Mouse (Mus musculus) lung, embryonic 14.5 days (tissue): Measurements from ENCODE around the gene Erc2. TPM values are rescaled to one million over a fixed set of nuclear protein-coding genes. Genes with fewer than 3 reads are reported as not detected.
"Not testable (repeated sequence)": the region's sequence is repeated elsewhere in the genome, so short reads cannot be mapped to it uniquely, and the experiment has no call there.

Experiments used
- ATAC-seq: fragments of 200-750 bp; cut with Nextera tagmentation; 2 replicates; pipeline ENCODE4 v1.8.0; 2017; ENCODE audit warnings: mild to moderate bottlenecking, moderate TSS enrichment, moderate library complexity; ENCODE audit not compliant: insufficient read depth
- DNase-seq: peaks from one replicate; pipeline ENCODE4 v3.0.0-alpha.2; 2015
- H3K27ac ChIP-seq: fragments of 300-500 bp; sonication (generic); 2 replicates; pipeline ENCODE4 v1.5.1; 2014; ENCODE audit warnings: low read depth, mild to moderate bottlenecking, moderate library complexity
- H3K27me3 ChIP-seq: fragments of 300-500 bp; sonication (generic); 2 replicates; pipeline ENCODE4 v1.6.1; 2014; ENCODE audit warnings: low read length, control low read depth; ENCODE audit not compliant: insufficient read depth
- H3K36me3 ChIP-seq: fragments of 300-500 bp; sonication (generic); 2 replicates; pipeline ENCODE4 v1.6.1; 2014; ENCODE audit warnings: control low read depth; ENCODE audit not compliant: insufficient read depth
- H3K4me1 ChIP-seq: fragments of 300-500 bp; sonication (generic); 2 replicates; pipeline ENCODE4 v1.6.1; 2014; ENCODE audit warnings: antibody characterized with exemption, control low read depth; ENCODE audit not compliant: insufficient read depth
- H3K4me2 ChIP-seq: fragments of 300-500 bp; sonication (generic); 2 replicates; pipeline ENCODE4 v1.6.1; 2014; ENCODE audit warnings: mild to moderate bottlenecking
- H3K4me3 ChIP-seq: fragments of 300-500 bp; sonication (generic); 2 replicates; pipeline ENCODE4 v1.5.1; 2014; ENCODE audit warnings: low read depth, low read length
- H3K9ac ChIP-seq: fragments of 300-500 bp; sonication (generic); 2 replicates; pipeline ENCODE4 v1.6.1; 2014
- H3K9me3 ChIP-seq: fragments of 300-500 bp; sonication (generic); 2 replicates; pipeline ENCODE4 v1.6.1; 2016; ENCODE audit warnings: low read depth, low read length, control low read depth
- CTCF ChIP-seq: IDR thresholded peaks from 2 replicates; pipeline ENCODE4 v1.5.1; 2016; ENCODE audit warnings: antibody characterized with exemption, low read depth
- WGBS: fragments of 180-500 bp; shearing (Covaris S2); extraction: QIAGEN DNeasy Blood & Tissue Kit; methylation state at CpG from one replicate; pipeline ENCODE4 v1.1.7; 2014; 5-methylcytosine and 5-hydroxymethylcytosine counted together
- polyA plus RNA-seq: library from polyadenylated mRNA; unstranded; fragments of >200 nt; fragmentation: Nextera tagmentation; extraction: Ambion mirVana; gene quantifications from 2 replicates; pipeline ENCODE4 v1.2.1, GENCODE M21; 2014

Gene Erc2
- 2.1 and 2.6 TPM in 2 replicates for polyA plus RNA-seq

DNA sequence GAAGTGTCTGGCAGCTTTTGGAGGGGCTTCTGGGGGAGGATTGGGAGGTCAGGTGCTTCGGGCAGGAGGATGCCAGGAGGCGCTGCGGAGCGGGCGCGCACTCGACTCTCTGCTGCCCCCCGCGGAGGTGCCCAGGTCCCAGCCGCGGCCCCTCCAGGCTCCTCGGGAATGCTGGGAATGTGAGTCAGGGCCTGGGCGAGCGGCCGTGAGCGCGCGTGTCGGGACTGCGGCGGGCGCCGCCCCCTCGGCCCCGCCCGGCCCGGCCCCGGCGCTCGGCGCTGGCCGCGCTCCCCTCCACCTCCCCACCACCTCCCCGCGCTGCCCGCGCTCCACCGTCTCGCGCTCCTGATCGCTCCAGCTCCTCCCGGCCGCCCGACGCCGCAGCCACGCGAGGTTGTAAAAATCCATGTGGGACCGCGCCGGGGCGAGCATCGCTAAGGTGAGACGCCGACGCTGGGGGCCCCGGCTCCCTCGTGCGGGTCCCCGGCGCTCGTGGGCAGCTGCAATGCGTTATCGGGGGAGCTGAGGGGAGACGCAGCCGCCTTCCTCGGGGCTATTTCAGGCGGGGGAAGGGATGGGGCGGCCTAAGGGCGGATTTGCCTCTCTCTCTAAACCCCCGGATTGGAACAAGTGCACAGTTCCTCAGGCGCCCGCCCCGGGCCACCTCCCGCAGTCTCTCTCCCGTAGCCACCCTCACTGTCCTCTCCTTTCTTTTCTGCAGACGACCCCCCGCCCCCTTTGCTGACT, at the start of gene Erc2:
TSS of gene Erc2 (plus strand) at position 253 of the 747 bp plus-strand sequence.
- TF ChIP-seq CTCF: peak; percentile 70
- H3K4me1 ChIP-seq: no peaks in the 10 kb centered on the region
- ATAC-seq (peak; percentile 97), DNase-seq (peak; percentile 84)
- H3K9ac ChIP-seq: peak within 1 kb of the TSS; percentile 54
- peaks cover 16% of the 10 kb centered on the region; the same call in 1 of the 2 replicates for H3K27me3 ChIP-seq
- under 1% methylated on average over 67 of the region's 78 CpGs for WGBS
- peak within 1 kb of the TSS; percentile 96 for H3K4me2 ChIP-seq
- no peak within 1 kb of the TSS for H3K27ac ChIP-seq
- peak within 1 kb of the TSS; percentile 55 for H3K4me3 ChIP-seq
- H3K9me3 ChIP-seq: no peaks in the 10 kb centered on the region
- H3K36me3 ChIP-seq: no peaks in the 10 kb centered on the region

DNA sequence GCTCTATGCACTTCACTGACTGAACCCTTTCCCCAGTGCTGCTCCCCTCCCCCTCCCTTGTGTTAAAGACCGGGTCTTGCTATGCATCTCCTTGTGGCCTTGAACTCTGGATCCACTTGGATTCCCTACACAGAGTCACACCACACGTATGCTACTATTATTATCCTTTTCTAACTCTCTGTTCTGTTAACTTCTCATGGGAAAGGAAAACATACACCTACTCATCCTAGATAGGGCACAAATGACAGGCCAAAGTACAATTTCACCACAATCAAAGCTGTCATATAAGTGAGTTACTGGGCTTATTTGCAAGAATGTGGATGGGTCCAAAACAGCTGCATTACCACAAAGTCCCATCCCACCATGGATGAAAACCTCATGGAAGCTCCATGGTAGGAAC, 43.8 kb upstream of the Erc2 start:
- no peak for TF ChIP-seq CTCF
- no peaks in the 10 kb centered on the region for H3K9me3 ChIP-seq
- DNase-seq (no peak), ATAC-seq (no peak)
- H3K4me2 ChIP-seq: no peak overlapping the region
- H3K9ac ChIP-seq: no peak overlapping the region
- H3K36me3 ChIP-seq: no peaks in the 10 kb centered on the region
- no peaks in the 10 kb centered on the region for H3K27me3 ChIP-seq
- no peak overlapping the region for H3K4me3 ChIP-seq
- H3K27ac ChIP-seq: no peak overlapping the region
- 63% methylated on average over 2 of the region's 2 CpGs for WGBS
- H3K4me1 ChIP-seq: no peaks in the 10 kb centered on the region

DNA sequence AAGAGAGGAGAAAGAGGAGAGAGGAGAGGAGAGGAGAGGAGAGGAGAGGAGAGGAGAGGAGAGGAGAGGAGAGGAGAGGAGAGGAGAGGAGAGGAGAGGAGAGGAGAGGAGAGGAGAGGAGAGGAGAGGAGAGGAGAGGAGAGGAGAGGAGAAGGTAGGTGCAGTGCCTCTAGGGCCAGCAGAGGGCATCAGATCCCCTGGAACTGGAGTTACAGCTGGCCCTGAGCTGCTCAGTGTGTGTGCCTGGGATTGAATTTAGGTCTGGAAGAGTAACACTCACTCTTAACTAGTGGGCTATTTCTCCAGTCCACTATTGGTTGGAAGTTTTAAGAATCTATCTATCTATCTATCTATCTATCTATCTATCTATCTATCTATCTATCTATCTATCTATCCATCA, 32.6 kb upstream of the Erc2 start:
- H3K9ac ChIP-seq, DNase-seq, ATAC-seq, H3K4me1 ChIP-seq, H3K4me3 ChIP-seq, H3K4me2 ChIP-seq, H3K9me3 ChIP-seq, H3K27ac ChIP-seq, H3K36me3 ChIP-seq, H3K27me3 ChIP-seq: not testable (repeated sequence)
- peak; percentile 30 for TF ChIP-seq CTCF

DNA sequence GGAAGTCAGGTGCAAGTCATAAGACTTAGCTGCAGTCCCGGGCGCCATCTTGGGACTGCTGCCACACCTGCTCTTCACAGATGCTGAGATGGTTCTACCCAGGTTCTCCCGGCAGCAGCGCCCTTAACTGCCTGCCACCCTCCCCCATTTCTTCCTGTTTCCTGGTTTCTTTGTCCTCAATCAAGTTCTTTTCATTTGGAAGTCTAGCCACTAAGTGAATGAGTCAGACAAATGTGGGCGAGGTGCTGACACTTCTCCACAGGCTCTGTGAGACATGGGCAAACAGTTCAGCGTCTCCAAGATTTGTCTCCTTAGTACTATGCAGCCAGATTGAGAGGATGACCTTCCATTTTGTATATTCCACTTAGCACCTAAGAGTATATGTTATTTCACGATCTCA, 30.1 kb upstream of the Erc2 start:
- WGBS: 86% methylated on average over 7 of the region's 7 CpGs
- H3K4me3 ChIP-seq: no peak overlapping the region

DNA sequence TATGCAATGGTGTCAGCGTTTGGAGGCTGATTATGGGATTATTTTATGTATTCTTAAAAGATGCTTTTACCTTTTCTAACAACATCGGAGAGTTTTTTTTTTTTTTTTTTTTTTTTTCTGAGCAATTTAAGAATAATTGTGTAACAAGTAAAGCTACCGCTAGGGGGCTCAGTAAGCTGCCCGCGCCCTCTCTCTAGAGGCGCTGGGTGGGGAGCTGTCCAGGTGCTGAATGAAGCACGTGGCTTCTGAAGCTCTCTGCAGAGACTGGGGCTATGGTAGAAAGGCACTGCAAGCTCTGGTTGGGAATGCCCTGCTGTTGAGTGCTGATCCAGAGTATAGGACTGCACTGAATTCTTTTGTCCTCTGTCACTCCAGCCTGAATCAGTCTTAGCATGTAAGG, 26.0 kb upstream of the Erc2 start:
- ATAC-seq (peak; percentile 92), DNase-seq (peak; percentile 97)
- Histone ChIP-seq H3K4me2 (no peak overlapping the region), H3K9ac (no peak overlapping the region), H3K9me3 (no peaks in the 10 kb centered on the region), H3K36me3 (no peaks in the 10 kb centered on the region), H3K4me1 (no peaks in the 10 kb centered on the region), H3K4me3 (no peak overlapping the region), H3K27me3 (no peaks in the 10 kb centered on the region), H3K27ac (no peak overlapping the region)
- peak; percentile 78 for TF ChIP-seq CTCF
- WGBS: 4% methylated on average over 7 of the region's 7 CpGs

More for the DNA sequence above, 30.1 kb upstream of the Erc2 start:
- no peak overlapping the region for H3K27ac ChIP-seq
- H3K4me2 ChIP-seq: no peak overlapping the region
- H3K9ac ChIP-seq: no peak overlapping the region
- no peaks in the 10 kb centered on the region for H3K4me1 ChIP-seq
- H3K27me3 ChIP-seq: no peaks in the 10 kb centered on the region
- no peak for TF ChIP-seq CTCF
- ATAC-seq (no peak), DNase-seq (no peak)
- H3K36me3 ChIP-seq: no peaks in the 10 kb centered on the region
- H3K9me3 ChIP-seq: no peaks in the 10 kb centered on the region

DNA sequence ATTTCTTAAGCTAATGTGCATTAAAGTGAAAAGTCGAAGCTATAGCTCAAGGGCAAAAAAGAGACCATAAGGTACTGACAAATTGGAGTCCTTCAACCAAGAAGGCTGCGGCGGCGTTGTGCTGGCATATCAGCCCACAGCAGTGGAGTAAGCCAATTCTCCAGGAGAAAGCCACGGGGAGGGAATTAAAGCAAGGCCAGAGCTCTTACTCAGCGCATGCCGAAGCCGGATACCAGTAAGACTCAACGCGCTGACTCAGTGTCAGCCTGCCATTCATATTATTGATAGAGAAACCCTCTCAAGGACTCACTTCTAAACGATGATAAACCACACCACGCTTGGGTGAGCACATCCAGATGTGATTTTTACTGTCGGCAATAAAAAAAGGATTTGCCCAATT, 20.1 kb upstream of the Erc2 start:
- Histone ChIP-seq H3K4me3 (no peak overlapping the region), H3K9me3 (no peaks in the 10 kb centered on the region), H3K27me3 (no peaks in the 10 kb centered on the region), H3K4me1 (no peaks in the 10 kb centered on the region), H3K4me2 (no peak overlapping the region), H3K36me3 (no peaks in the 10 kb centered on the region), H3K9ac (no peak overlapping the region), H3K27ac (no peak overlapping the region)
- WGBS: 65% methylated on average over 13 of the region's 13 CpGs
- DNase-seq (no peak), ATAC-seq (no peak)
- TF ChIP-seq CTCF: no peak

DNA sequence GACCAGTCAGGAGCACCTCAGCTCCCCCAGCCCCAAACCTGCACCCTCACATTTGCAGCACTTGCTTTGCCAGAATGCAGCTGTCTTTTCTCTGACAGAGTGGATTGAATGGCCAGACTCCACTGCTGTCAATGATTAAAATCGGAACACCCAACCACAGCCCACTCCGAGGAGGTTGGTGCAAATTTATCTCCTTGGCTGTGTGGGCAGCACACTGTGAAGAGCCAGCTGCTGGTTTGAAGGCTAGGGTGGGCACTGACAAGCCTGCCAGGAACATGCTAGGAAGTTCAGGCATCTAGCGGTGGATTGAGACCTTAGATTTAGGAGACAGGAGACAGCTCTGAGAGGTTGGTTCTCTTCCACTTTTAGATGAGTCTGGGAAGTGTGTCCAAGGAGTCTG, 14.8 kb upstream of the Erc2 start:
- Histone ChIP-seq H3K36me3 (no peaks in the 10 kb centered on the region), H3K27ac (no peak overlapping the region), H3K4me3 (no peak overlapping the region), H3K27me3 (no peaks in the 10 kb centered on the region), H3K4me1 (no peaks in the 10 kb centered on the region), H3K4me2 (no peak overlapping the region), H3K9ac (no peak overlapping the region), H3K9me3 (no peaks in the 10 kb centered on the region)
- WGBS: 71% methylated on average over 3 of the region's 3 CpGs
- DNase-seq: no peak
- no peak for TF ChIP-seq CTCF
- no peak for ATAC-seq
